Mouse (Mus musculus) hindbrain, embryonic 16.5 days (tissue): ENCODE measurements around the gene 9230113P08Rik. TPM values are rescaled to one million over a fixed set of nuclear protein-coding genes. Genes with fewer than 3 reads are reported as not detected.
"Not testable (repeated sequence)": the region's sequence is repeated elsewhere in the genome, so short reads cannot be mapped to it uniquely, and the experiment has no call there.

ENCODE experiments used
- ATAC-seq: fragments of 200-750 bp; cut with Nextera tagmentation; 2 replicates; pipeline ENCODE4 v1.8.0; 2017; ENCODE audit warnings: moderate TSS enrichment, moderate library complexity
- H3K27ac ChIP-seq: fragments of 300-500 bp; sonication (generic); 2 replicates; pipeline ENCODE4 v1.5.1; 2014; ENCODE audit warnings: low read depth, mild to moderate bottlenecking, control low read depth, low read length, moderate library complexity
- H3K27me3 ChIP-seq: fragments of 300-500 bp; sonication (generic); replicated peaks from 2 replicates; pipeline ENCODE4 v1.6.1; 2014; ENCODE audit warnings: low read length; ENCODE audit not compliant: control insufficient read depth, insufficient read depth
- H3K36me3 ChIP-seq: fragments of 300-500 bp; sonication (generic); 2 replicates; pipeline ENCODE4 v1.6.1; 2014; ENCODE audit warnings: mild to moderate bottlenecking, low read length, moderate library complexity, mixed read lengths; ENCODE audit not compliant: control insufficient read depth, insufficient read depth
- H3K4me1 ChIP-seq: fragments of 300-500 bp; sonication (generic); 2 replicates; pipeline ENCODE4 v1.6.1; 2014; ENCODE audit warnings: low read depth, low read length; ENCODE audit not compliant: control insufficient read depth, insufficient read depth
- H3K4me2 ChIP-seq: fragments of 300-500 bp; sonication (generic); 2 replicates; pipeline ENCODE4 v1.6.1; 2014; ENCODE audit warnings: mild to moderate bottlenecking, low read length, control low read depth, moderate library complexity
- H3K4me3 ChIP-seq: fragments of 300-500 bp; sonication (generic); 2 replicates; pipeline ENCODE4 v1.5.1; 2014; ENCODE audit warnings: mild to moderate bottlenecking, low read length, control low read depth, moderate library complexity
- H3K9ac ChIP-seq: fragments of 300-500 bp; sonication (generic); 2 replicates; pipeline ENCODE4 v1.6.1; 2014; ENCODE audit warnings: low read depth, mild to moderate bottlenecking, control low read depth, low read length, moderate library complexity
- H3K9me3 ChIP-seq: fragments of 300-500 bp; sonication (generic); 2 replicates; pipeline ENCODE4 v1.6.1; 2014; ENCODE audit warnings: mild to moderate bottlenecking, low read length, moderate library complexity; ENCODE audit not compliant: control insufficient read depth
- WGBS: fragments of 180-500 bp; shearing (Covaris S2); extraction: QIAGEN DNeasy Blood & Tissue Kit; methylation state at CpG from one replicate; pipeline ENCODE4 v1.1.7; 2014; 5-methylcytosine and 5-hydroxymethylcytosine counted together
- polyA plus RNA-seq: library from polyadenylated mRNA; unstranded; fragments of >200 nt; fragmentation: Nextera tagmentation; extraction: Ambion mirVana; gene quantifications from 2 replicates; pipeline ENCODE4 v1.2.1, GENCODE M21; 2015

9230113P08Rik gene
- not detected in 2 replicates for polyA plus RNA-seq

- H3K36me3 ChIP-seq = not testable (repeated sequence)
Observed at GRCm38 (mm10) chr9:35908123-35908522, at the start of gene 9230113P08Rik. 9230113P08Rik (plus strand) TSS chr9:35908423.

GRCm38 (mm10) chr9:35893112-35893511 lies 15.1 kb upstream of the 9230113P08Rik start:
- H3K27me3 ChIP-seq, H3K9me3 ChIP-seq, H3K27ac ChIP-seq, H3K9ac ChIP-seq, ATAC-seq, H3K4me1 ChIP-seq, H3K4me2 ChIP-seq, H3K36me3 ChIP-seq, H3K4me3 ChIP-seq: not testable (repeated sequence)
- WGBS = 71% methylated on average over 1 of the region's 1 CpGs

More at GRCm38 (mm10) chr9:35908123-35908522, at the start of gene 9230113P08Rik:
- H3K9ac ChIP-seq, H3K4me2 ChIP-seq, H3K4me3 ChIP-seq, H3K27me3 ChIP-seq, H3K27ac ChIP-seq, H3K4me1 ChIP-seq, H3K9me3 ChIP-seq, ATAC-seq: not testable (repeated sequence)

- no peak overlapping the region for H3K9ac ChIP-seq
- no peaks in the 10 kb centered on the region for H3K4me1 ChIP-seq
- ATAC-seq = no peak
- no peak overlapping the region for H3K4me3 ChIP-seq
- H3K27me3 ChIP-seq = no peaks in the 10 kb centered on the region
- H3K9me3 ChIP-seq = 0 out of 2 replicates have a peak, but pooled peaks cover 5% of the 10 kb centered on the region
- no peak overlapping the region for H3K27ac ChIP-seq
- WGBS = 80% methylated on average over 2 of the region's 2 CpGs
- H3K36me3 ChIP-seq = no peaks in the 10 kb centered on the region
- H3K4me2 ChIP-seq = no peak overlapping the region
Observed at GRCm38 (mm10) chr9:35904494-35904893, 3.7 kb upstream of the 9230113P08Rik start.

- no peaks in the 10 kb centered on the region for H3K36me3 ChIP-seq
- WGBS = 77% methylated on average over 2 of the region's 2 CpGs
- H3K27me3 ChIP-seq = no peaks in the 10 kb centered on the region
- H3K9me3 ChIP-seq = peaks cover 2% of the 10 kb centered on the region; the same call in 1 of the 2 replicates
- no peak for ATAC-seq
- no peaks in the 10 kb centered on the region for H3K4me1 ChIP-seq
- H3K27ac ChIP-seq = no peak overlapping the region
- H3K9ac ChIP-seq = no peak overlapping the region
- no peak overlapping the region for H3K4me2 ChIP-seq
- H3K4me3 ChIP-seq = no peak overlapping the region
Observed at GRCm38 (mm10) chr9:35930817-35931216, 22.6 kb downstream of the 9230113P08Rik start.

Other genes with a start within 250 kb of the 9230113P08Rik start
- gene Pate1, start 221.0 kb upstream of the 9230113P08Rik start, polyA plus RNA-seq = not detected in 2 replicates
- gene Gm17677, start 167.4 kb upstream of the 9230113P08Rik start, polyA plus RNA-seq = not detected in 2 replicates
- gene Gm17727, start 130.3 kb upstream of the 9230113P08Rik start, polyA plus RNA-seq = not detected in 2 replicates
- not detected in 2 replicates for gene Gm27235, start 118.3 kb upstream of the 9230113P08Rik start, polyA plus RNA-seq
- gene D730048I06Rik, start 118.3 kb upstream of the 9230113P08Rik start, polyA plus RNA-seq = not detected in 2 replicates
- gene 9230110F15Rik, start 64.3 kb upstream of the 9230113P08Rik start, polyA plus RNA-seq = not detected in 2 replicates
- gene Gm5916, start 220.4 kb downstream of the 9230113P08Rik start, polyA plus RNA-seq = not detected in 2 replicates